Mouse (Mus musculus): Measurements from ENCODE around the gene Snai1. TPM values are rescaled to one million over a fixed set of nuclear protein-coding genes. Genes with fewer than 3 reads are reported as not detected.
A peak's percentile ranks its signal among the peaks of the same experiment; 100 is the strongest.

The Snai1 gene
- polyA plus RNA-seq, 1 experiment from 2014 or later = 104 TPM

- 31% methylated on average over 10 of the region's 10 CpGs for WGBS
- Histone ChIP-seq H3K27ac (replicated peaks; ENCODE audit: low read depth, low read length) (no peak overlapping the region), H3K4me1 (ENCODE audit: control insufficient read depth, insufficient read depth, low read length) (peaks cover 26% of the 10 kb centered on the region), H3K4me2 (ENCODE audit: low read depth, severe bottlenecking) (no peak overlapping the region), H3K9me3 (ENCODE audit: control insufficient read depth, low read length) (no peaks in the 10 kb centered on the region), H3K27me3 (ENCODE audit: control insufficient read depth, insufficient read depth, low read length) (peaks cover 8% of the 10 kb centered on the region), H3K36me3 (ENCODE audit: control insufficient read depth, insufficient read depth, low read length) (0 out of 2 replicates have a peak, but pooled peaks cover 2% of the 10 kb centered on the region), H3K9ac (ENCODE audit: low read length) (no peak overlapping the region), H3K4me3 (ENCODE audit: low read depth, low read length) (no peak overlapping the region)
- ATAC-seq (ENCODE audit: insufficient number of reproducible peaks, low FRiP score, low TSS enrichment, low read depth) (no peak), DNase-seq (ENCODE audit: low spot score) (no peak)
Observed at GRCm38 (mm10) chr2:167536320-167536945, 1.6 kb upstream of the Snai1 start.

GRCm38 (mm10) chr2:167538671-167539306 is 794 bp downstream of the Snai1 start:
- Histone ChIP-seq H3K36me3 (ENCODE audit: control insufficient read depth, insufficient read depth, low read length) (peaks cover 9% of the 10 kb centered on the region), H3K4me1 (ENCODE audit: control insufficient read depth, insufficient read depth, low read length) (peaks cover 50% of the 10 kb centered on the region), H3K9ac (ENCODE audit: low read length) (peak overlapping the region; percentile 76), H3K4me3 (ENCODE audit: low read depth, low read length) (peak overlapping the region; percentile 93), H3K4me2 (ENCODE audit: low read depth, severe bottlenecking) (peak overlapping the region; percentile 94), H3K27ac (replicated peaks; ENCODE audit: low read depth, low read length) (peak overlapping the region; percentile 73), H3K9me3 (ENCODE audit: control insufficient read depth, low read length) (no peaks in the 10 kb centered on the region), H3K27me3 (ENCODE audit: control insufficient read depth, insufficient read depth, low read length) (peaks cover 8% of the 10 kb centered on the region)
- peak; percentile 61 for DNase-seq (ENCODE audit: low spot score)
- no peak for ATAC-seq (ENCODE audit: insufficient number of reproducible peaks, low FRiP score, low TSS enrichment, low read depth)
- 9% methylated on average over 33 of the region's 34 CpGs for WGBS

- ATAC-seq (ENCODE audit: insufficient number of reproducible peaks, low FRiP score, low TSS enrichment, low read depth) (no peak), DNase-seq (ENCODE audit: low spot score) (peak; percentile 57)
- peak overlapping the region; percentile 90 for H3K27ac ChIP-seq (replicated peaks; ENCODE audit: low read depth, low read length)
- WGBS = 3% methylated on average over 14 of the region's 14 CpGs
- no peaks in the 10 kb centered on the region for H3K9me3 ChIP-seq (ENCODE audit: control insufficient read depth, low read length)
- peaks cover 9% of the 10 kb centered on the region for H3K36me3 ChIP-seq (ENCODE audit: control insufficient read depth, insufficient read depth, low read length)
- peaks cover 8% of the 10 kb centered on the region for H3K27me3 ChIP-seq (ENCODE audit: control insufficient read depth, insufficient read depth, low read length)
- H3K4me3 ChIP-seq (ENCODE audit: low read depth, low read length) = peak overlapping the region; percentile 93
- H3K4me1 ChIP-seq (ENCODE audit: control insufficient read depth, insufficient read depth, low read length) = peaks cover 57% of the 10 kb centered on the region
- H3K9ac ChIP-seq (ENCODE audit: low read length) = peak overlapping the region; percentile 76
- peak overlapping the region; percentile 94 for H3K4me2 ChIP-seq (ENCODE audit: low read depth, severe bottlenecking)
Observed at GRCm38 (mm10) chr2:167539536-167540476, 1.8 kb downstream of the Snai1 start.

- Histone ChIP-seq H3K36me3 (ENCODE audit: control insufficient read depth, insufficient read depth, low read length) (peaks cover 9% of the 10 kb centered on the region), H3K4me3 (ENCODE audit: low read depth, low read length) (peak overlapping the region; percentile 93), H3K9ac (ENCODE audit: low read length) (peak overlapping the region; percentile 76), H3K4me2 (ENCODE audit: low read depth, severe bottlenecking) (peak overlapping the region; percentile 94), H3K9me3 (ENCODE audit: control insufficient read depth, low read length) (no peaks in the 10 kb centered on the region), H3K27me3 (ENCODE audit: control insufficient read depth, insufficient read depth, low read length) (peaks cover 8% of the 10 kb centered on the region), H3K27ac (replicated peaks; ENCODE audit: low read depth, low read length) (peak overlapping the region; percentile 90), H3K4me1 (ENCODE audit: control insufficient read depth, insufficient read depth, low read length) (peaks cover 57% of the 10 kb centered on the region)
- DNase-seq (ENCODE audit: low spot score) = peak; percentile 51
- WGBS = 4% methylated on average over 12 of the region's 12 CpGs
- ATAC-seq (ENCODE audit: insufficient number of reproducible peaks, low FRiP score, low TSS enrichment, low read depth) = no peak
Observed at GRCm38 (mm10) chr2:167540477-167541110, 2.6 kb downstream of the Snai1 start.

GRCm38 (mm10) chr2:167541324-167541723 is 3.3 kb downstream of the Snai1 start:
- 3% methylated on average over 6 of the region's 6 CpGs for WGBS
- Histone ChIP-seq H3K9me3 (ENCODE audit: control insufficient read depth, low read length) (no peaks in the 10 kb centered on the region), H3K4me1 (ENCODE audit: control insufficient read depth, insufficient read depth, low read length) (peaks cover 58% of the 10 kb centered on the region), H3K27ac (replicated peaks; ENCODE audit: low read depth, low read length) (peak overlapping the region; percentile 90), H3K27me3 (ENCODE audit: control insufficient read depth, insufficient read depth, low read length) (peaks cover 8% of the 10 kb centered on the region), H3K4me3 (ENCODE audit: low read depth, low read length) (peak overlapping the region; percentile 93), H3K36me3 (ENCODE audit: control insufficient read depth, insufficient read depth, low read length) (peaks cover 9% of the 10 kb centered on the region), H3K9ac (ENCODE audit: low read length) (peak overlapping the region; percentile 76), H3K4me2 (ENCODE audit: low read depth, severe bottlenecking) (peak overlapping the region; percentile 94)
- no peak for ATAC-seq (ENCODE audit: insufficient number of reproducible peaks, low FRiP score, low TSS enrichment, low read depth)
- peak; percentile 68 for DNase-seq (ENCODE audit: low spot score)

GRCm38 (mm10) chr2:167541761-167542160 is 3.8 kb downstream of the Snai1 start:
- Histone ChIP-seq H3K36me3 (ENCODE audit: control insufficient read depth, insufficient read depth, low read length) (peaks cover 9% of the 10 kb centered on the region), H3K27me3 (ENCODE audit: control insufficient read depth, insufficient read depth, low read length) (peaks cover 5% of the 10 kb centered on the region), H3K4me2 (ENCODE audit: low read depth, severe bottlenecking) (peak overlapping the region; percentile 94), H3K4me3 (ENCODE audit: low read depth, low read length) (peak overlapping the region; percentile 93), H3K27ac (replicated peaks; ENCODE audit: low read depth, low read length) (peak overlapping the region; percentile 90), H3K9me3 (ENCODE audit: control insufficient read depth, low read length) (no peaks in the 10 kb centered on the region), H3K4me1 (ENCODE audit: control insufficient read depth, insufficient read depth, low read length) (peaks cover 63% of the 10 kb centered on the region), H3K9ac (ENCODE audit: low read length) (peak overlapping the region; percentile 76)
- DNase-seq (ENCODE audit: low spot score) (no peak), ATAC-seq (ENCODE audit: insufficient number of reproducible peaks, low FRiP score, low TSS enrichment, low read depth) (no peak)
- 55% methylated on average over 12 of the region's 12 CpGs for WGBS

- Histone ChIP-seq H3K4me2 (ENCODE audit: low read depth, severe bottlenecking) (peak overlapping the region; percentile 94), H3K9ac (ENCODE audit: low read length) (peak overlapping the region; percentile 3; the same call in 1 of the 2 replicates), H3K4me1 (ENCODE audit: control insufficient read depth, insufficient read depth, low read length) (peaks cover 63% of the 10 kb centered on the region), H3K4me3 (ENCODE audit: low read depth, low read length) (peak overlapping the region; percentile 93), H3K9me3 (ENCODE audit: control insufficient read depth, low read length) (no peaks in the 10 kb centered on the region), H3K36me3 (ENCODE audit: control insufficient read depth, insufficient read depth, low read length) (peaks cover 9% of the 10 kb centered on the region), H3K27ac (replicated peaks; ENCODE audit: low read depth, low read length) (peak overlapping the region; percentile 90), H3K27me3 (ENCODE audit: control insufficient read depth, insufficient read depth, low read length) (peaks cover 3% of the 10 kb centered on the region)
- ATAC-seq (ENCODE audit: insufficient number of reproducible peaks, low FRiP score, low TSS enrichment, low read depth) (no peak), DNase-seq (ENCODE audit: low spot score) (no peak)
- WGBS = 43% methylated on average over 4 of the region's 4 CpGs
Observed at GRCm38 (mm10) chr2:167542361-167542760, 4.4 kb downstream of the Snai1 start.

All from limb, embryonic 11.5 days (tissue).